Mouse (Mus musculus): ENCODE measurements around the gene Tmem108. TPM values are rescaled to one million over a fixed set of nuclear protein-coding genes. Genes with fewer than 3 reads are reported as not detected.
A peak's percentile ranks its signal among the peaks of the same experiment; 100 is the strongest.

Gene Tmem108
- total RNA-seq, 2 experiments from 2014 or later = 3.7 TPM

DNA sequence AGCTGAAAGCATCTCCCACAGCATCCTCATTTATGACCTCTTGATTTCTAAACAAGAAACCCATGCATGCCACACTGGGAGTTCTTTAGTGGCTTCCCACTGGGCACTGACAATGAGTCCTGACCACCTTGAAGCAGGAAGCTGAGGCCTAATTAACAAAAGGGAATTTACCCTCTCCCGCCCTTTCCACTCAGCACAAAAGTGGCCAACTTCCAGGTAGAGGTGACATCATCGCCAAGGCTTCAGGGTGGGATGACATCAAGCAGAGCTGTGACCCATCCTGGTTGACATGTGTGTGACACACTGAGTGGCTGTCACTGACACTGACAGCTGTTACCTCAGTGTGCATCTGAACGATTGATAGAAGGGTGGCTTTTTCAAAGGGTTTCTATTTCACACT lies 124.8 kb downstream of the Tmem108 start:
- DNase-seq = peak in 1 of 2 experiments; percentile 25

DNA sequence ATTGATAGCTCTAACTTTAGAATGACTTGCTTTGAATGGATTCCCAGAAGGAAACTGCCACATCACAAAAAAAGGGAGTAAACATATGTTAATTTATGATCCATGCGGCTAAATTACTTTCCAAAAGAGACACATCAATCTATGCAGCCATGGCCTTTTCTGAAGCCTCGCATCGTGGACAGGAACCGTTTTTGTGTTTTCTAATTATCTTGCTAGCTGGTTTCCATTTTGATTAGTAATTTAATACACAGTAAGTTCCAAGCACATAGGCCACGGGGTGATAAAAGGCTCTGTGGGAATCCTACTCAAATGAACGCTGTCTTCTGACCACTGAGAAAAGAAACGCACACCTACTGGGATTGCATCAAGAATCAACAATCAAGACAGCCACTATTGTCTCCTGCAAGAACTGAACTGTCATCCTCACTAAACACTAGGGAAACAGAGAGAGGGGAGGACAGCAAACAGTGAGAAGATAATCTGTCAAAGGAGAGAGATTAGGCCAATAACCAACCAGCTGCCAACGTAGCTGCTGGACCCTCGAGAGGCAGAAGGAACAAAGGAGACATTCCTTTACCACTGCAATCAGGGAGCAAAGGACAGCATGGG lies 132.7 kb downstream of the Tmem108 start:
- DNase-seq = no peak

DNA sequence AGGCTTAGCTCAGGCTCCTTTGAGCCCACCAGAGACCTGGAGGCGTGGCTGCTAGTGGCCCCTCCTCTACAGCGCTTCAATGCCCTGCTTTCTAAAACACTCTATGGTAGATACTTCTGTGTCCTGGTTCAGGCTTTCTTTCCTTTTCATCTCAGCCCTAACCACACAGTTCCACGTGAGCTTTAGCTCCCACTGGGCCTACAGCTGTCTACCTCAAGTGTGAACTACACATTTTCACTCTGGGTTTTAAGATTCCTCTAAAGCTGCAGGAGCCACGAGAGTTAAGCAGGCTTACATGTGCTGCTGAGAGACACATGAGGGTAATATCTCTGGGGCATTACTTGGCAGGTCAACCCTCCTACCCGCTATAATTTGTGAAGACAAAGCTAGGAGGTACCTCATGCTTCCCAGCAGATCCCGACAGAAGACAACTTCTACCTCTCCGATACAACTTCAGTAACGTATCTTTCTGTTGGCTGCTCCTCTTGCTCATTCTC lies 134.2 kb downstream of the Tmem108 start:
- no peak for DNase-seq

DNA sequence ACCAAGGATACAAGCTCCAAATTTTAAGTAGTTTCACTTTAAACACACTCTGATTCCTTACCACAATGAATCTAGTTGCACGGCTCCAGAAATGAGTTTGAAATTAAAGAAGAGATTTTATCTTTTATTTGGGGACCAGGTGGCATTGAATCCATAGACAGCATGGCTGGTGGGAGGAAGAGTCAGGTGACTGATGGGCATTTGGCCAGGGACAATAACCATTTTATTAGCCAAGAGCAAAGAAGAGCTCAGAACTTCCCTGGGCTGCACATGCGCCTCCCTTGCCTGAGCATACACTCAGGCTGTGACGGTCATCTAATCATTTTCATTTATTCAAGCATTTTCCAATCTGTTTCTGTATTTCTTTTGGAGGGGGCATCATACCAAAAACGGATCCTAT lies 135.5 kb downstream of the Tmem108 start:
- no peak for DNase-seq

GRCm38 (mm10) chr9:103624649-103625048 lies 137.0 kb downstream of the Tmem108 start:
- peak; percentile 62 to 76 for DNase-seq

DNA sequence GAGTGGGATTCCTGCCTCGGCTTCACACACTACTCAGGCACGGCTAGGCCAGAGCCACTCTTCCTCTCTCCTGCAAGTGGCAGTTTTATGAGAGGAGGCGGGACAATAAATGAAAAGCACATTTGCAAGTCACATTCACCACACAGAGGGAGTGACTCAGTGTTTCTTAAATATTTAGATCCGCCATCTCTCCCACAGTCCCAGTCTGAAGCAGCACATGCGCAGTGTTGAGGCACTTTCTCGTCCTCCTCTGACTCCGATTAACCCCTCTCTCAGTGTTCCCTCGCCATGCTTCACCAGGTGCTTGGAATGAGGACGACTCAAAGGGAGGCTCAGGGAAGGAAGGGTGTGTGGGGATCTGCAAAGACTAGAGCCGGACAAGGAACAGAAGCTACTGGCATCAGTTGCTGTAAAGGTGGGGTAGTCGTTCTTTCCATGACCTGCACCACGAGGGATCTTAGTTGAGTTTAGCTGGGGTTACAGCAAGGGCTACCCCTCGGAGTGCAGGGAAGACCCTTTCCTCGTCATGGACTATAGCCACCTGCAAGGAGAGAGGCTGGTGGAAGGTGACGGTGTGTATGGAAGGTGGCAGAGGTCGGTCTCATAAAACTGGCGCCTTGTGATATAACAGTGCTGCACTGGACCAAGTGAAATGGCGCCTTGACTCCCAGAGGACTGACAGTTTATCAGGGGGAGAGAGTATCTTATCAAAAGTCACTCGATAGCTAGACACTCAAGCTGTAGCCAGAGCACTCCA lies 137.9 kb downstream of the Tmem108 start:
- no peak for DNase-seq

- no peak for DNase-seq
These were observed 138.6 kb downstream of the Tmem108 start for GRCm38 (mm10) chr9:103622988-103623387.

DNA sequence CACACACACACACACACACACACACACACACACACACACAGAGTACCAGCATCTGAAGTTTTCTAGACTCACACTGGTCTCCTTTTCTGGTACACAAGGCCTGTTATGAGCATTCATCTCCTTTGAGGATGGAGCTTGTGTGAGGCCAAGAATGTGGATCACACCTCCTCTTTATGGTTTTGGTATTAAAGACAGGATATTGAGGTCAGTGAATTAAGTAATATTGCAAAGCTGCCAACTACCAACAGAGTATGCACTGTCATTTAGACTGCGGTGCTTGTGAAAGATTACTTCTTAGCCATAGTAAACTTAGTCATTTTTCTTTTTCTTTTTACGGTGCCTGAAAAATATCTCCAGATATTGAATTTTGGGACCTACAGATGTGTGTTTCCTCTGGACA lies 139.8 kb downstream of the Tmem108 start:
- no peak for DNase-seq

- DNase-seq = no peak
These were observed 141.0 kb downstream of the Tmem108 start for GRCm38 (mm10) chr9:103620517-103621212.

- DNase-seq = no peak
These were observed 147.4 kb downstream of the Tmem108 start for GRCm38 (mm10) chr9:103614260-103614659.

DNA sequence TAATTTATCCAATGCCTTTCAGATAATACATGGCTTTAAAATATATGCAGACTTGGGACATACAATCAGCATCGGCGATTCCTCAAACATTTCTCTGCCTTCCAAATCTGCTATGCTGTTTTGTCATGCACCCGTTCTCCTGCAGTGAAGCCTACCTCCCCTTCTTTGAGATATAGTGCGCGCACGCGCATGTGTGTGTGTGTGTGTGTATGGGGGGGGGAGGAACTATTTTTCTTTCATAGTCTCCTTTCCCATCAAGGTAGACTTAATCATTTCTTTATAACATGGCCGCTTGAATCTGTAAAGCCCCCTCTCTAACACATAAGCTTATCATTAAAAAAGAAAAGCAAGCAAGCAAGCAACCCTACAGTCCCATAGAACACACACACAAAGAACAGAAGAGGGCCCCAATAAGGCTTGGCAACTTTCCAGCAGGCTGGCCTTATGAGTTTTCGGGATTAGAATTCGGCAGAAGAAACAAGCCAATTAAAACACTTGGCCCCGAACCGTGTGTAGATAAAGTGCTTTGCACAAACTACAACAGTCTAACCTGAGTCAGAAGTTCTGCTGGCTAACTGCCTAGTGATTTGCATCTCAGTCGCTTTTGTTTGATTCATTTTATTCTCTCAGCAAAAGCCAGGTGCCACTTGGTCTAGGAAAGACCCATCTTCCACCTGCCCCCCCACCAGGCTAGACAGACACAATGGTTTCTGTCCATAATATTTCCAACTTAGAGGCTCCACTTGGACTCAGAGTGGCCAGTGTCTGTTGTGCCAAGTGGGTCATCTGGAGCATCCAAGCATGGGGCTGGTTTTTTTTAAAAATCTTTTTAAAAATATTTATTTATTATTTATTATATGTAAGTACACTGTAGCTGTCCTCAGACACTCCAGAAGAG lies 153.2 kb downstream of the Tmem108 start:
- DNase-seq = no peak

GRCm38 (mm10) chr9:103606056-103606455 lies 155.6 kb downstream of the Tmem108 start:
- DNase-seq = no peak

DNA sequence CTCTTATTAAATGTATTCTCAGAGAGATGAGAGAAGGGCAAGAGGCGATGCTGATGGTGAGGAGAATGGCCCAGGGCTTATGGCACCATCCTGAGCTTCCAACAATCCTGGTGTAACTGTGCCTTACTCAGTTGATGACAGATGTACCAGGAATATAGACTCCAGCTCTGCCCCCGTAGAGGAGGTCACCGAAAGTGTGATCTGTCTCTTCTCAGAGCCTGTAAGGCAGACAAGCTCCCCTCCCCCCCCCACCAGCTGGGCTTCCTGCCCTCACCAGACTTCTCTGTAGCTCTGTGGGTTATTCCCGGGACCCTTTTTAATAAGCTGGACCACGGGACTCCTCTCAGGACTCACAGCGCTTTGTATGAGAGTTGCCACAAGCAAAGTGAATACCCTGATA lies 157.8 kb downstream of the Tmem108 start:
- no peak for DNase-seq

GRCm38 (mm10) chr9:103601878-103602277 lies 159.8 kb downstream of the Tmem108 start:
- no peak for DNase-seq

DNA sequence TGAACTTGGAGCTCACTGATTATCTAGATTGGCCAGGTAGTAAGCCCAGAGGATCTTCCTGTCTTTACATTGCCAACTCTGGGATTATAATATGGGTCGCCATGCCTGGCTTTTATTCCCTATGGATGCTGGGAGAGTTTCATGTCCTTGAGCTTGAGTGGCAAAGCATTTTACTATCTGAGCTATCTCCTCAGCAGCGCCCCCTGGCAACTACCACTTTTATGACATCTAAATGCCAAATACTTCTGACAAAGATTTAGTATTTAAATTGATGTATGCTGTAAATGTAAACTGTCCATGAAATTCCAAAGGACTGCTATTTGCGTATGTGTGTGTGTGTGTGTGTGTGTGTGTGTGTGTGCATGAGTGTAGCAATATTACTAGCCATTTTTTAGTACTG lies 160.8 kb downstream of the Tmem108 start:
- DNase-seq = peak in 1 of 2 experiments; percentile 26

DNA sequence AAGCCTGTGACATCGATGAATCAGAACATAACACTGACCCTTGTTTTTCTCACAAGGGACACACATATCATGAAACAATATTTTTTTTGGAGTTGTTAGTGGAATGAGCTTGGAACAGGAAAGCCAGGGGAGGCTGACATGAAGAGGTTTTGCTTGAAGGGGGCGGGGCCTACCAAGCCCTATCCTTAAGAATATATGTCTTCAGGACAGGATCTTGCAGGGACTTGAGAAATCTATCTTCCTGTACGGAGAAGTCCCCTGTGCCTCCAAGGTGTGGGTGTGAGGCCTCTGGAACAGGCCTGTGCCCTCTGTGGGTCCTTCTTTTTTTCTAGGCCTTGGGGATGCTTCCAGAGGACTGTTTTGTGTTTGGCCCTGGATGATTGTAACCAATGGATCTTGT lies 161.7 kb downstream of the Tmem108 start:
- DNase-seq = no peak

DNA sequence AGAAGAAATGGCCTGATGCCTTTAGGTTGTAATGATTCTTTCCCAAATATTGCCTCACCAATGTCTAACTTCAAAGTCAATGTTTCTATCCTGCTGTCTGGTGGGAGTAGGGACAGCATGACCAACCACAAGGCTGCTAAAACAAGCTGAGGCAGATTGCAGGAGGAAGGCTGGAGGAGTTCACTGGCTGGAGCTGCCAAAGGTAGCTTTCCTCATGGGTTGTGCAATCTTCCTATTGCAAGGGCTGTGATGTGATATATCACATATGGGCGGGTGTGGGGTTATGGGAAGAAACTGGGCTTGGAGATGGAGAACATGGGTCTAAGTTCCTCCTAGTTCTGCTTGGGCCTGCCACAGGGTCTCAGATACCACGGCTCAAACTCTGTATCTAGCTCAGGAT lies 163.8 kb downstream of the Tmem108 start:
- no peak for DNase-seq

DNA sequence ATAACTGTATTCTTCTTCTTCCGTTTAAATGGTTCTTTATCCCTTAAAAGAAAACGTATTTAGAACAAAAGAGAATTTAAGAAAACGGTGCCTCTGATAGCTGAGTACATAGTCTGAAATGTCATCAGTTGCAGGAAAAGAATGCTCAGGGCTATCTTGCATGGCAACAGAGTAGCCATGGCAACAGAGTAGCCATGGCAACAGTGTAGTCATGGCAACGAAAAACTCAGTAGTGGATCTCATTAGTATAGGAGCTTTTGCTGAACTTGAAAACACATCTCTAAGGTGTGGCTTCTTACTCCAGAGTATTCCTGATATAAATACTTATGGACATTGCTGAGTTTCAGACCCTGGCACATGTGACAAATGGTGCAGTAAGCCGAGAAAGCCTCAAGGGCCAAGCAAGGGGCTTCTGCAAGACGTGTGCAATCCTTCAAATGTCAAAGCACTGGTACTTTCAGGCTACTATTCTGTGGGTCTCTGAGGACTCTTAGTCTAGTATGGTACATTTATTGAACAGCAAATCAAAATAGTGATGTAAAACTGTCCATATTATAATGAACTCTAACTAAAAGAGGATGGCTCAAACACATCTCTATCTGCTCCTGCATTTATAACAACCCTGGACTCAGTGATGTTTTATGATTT lies 166.3 kb downstream of the Tmem108 start:
- DNase-seq = peak; percentile 27 to 34

GRCm38 (mm10) chr9:103594423-103595189 lies 167.0 kb downstream of the Tmem108 start:
- no peak for DNase-seq

- no peak for DNase-seq
These were observed 168.6 kb downstream of the Tmem108 start for GRCm38 (mm10) chr9:103593079-103593478.

DNA sequence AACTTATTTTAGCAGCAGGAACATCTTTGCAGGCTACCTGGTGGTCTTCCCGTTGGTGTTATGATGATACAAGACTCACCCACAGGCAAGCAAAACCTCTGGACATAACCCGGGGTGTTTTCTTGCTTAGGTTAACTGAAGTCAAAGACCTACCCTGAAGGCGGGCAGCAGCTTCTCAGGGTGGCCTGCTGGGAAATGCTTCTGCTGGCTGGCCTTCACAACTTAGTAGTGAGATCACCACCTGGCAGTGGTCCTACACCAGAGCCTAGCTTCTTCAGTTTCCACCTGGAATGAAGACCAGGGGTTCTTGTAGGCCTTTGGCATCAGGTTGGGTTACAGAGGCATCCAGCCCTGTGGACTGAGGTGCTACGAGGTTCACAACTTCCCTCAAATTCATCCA lies 169.7 kb downstream of the Tmem108 start:
- DNase-seq = no peak
